In the genomic region with DNA sequence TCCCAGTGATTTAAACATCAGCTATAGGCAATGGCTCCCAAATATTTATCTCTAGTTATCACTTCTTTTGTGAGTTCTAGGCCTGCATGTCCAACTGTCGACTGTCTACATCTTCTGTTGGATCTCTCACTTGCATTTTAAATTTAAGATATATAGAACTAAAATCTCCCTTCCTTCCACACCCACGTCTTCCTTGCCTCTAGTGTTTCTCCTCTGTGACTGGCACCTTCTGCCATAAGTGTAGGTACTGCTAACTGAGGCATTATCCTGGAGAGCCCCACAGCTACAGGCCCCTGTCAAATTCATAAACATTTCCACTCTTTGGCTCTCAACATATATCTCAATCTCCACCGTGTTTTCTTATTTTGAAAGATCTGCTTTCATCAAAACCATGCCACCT, we compare ENCODE assay signal across 21 mouse cellular contexts.
DNase-seq lines count a peak whose midpoint lies in the region; ATAC-seq lines count a peak whose summit lies in the region.
"Had no signal": no experiment of that assay in that cellular context is flagged by ENCODE, and none has a peak within 500 bp of the region (broad histone marks: within the 10 kb centered on the region; RNA-seq: fewer than 3 reads in every experiment).

No protein-coding gene starts in this region.

- no peak for DNase-seq in frontal cortex, postnatal 10 days (ENCODE audit: low spot score in 2 of 2)
- peak; percentile 57 for DNase-seq in brain, adult 2 months (ENCODE audit: low read depth, low spot score)
- peak; percentile 51 for DNase-seq in telencephalon, adult 2 months (ENCODE audit: low read depth, low spot score)
- no peak for DNase-seq in adrenal gland, adult 18-20 months (ENCODE audit: low spot score in 2 of 2)
- DNase-seq in urinary bladder, postnatal 36 days (ENCODE audit: low spot score in 2 of 2) = no peak
- DNase-seq: adrenal gland, adult 2 months; adrenal gland, adult 8-10 months; adrenal gland, postnatal 10 days; adrenal gland, postnatal 14 days; adrenal gland, postnatal 25 days; adrenal gland, postnatal 36 days; B cell, adult 2 months; cerebellum, adult 11 months; cerebellum, adult 11-12 months; cerebellum, adult 18-20 months; cerebellum, adult 2 months; cerebellum, adult 8-10 months had no signal

- ATAC-seq in frontal cortex, adult (ENCODE audit: low TSS enrichment) = peak; percentile 96
- ATAC-seq: activated CD4-positive, CD25-positive, alpha-beta regulatory T cell, adult 4 months; CD4-positive, CD25-positive, alpha-beta regulatory T cell, adult 4 months; Patski had no signal

Comparison
In these comparisons a context has a peak if more than half of its experiments do, and no peak if none do; other contexts are left out.
1. DNase-seq: peak in brain, adult 2 months (single experiment) and telencephalon, adult 2 months (single experiment); none in frontal cortex, postnatal 10 days (0 of 2), adrenal gland, adult 18-20 months (0 of 2) and urinary bladder, postnatal 36 days (0 of 2).